Mouse (Mus musculus): ENCODE results near the gene Wbp2nl.
"Not testable (repeated sequence)": the region's sequence is repeated elsewhere in the genome, so short reads cannot be mapped to it uniquely, and the experiment has no call there.

Wbp2nl gene

GRCm38 (mm10) chr15:82348258-82348998 lies 49.7 kb downstream of the Wbp2nl start:
- no peak for DNase-seq (ENCODE audit: low read depth, low spot score)

GRCm38 (mm10) chr15:82348999-82349341 lies 50.2 kb downstream of the Wbp2nl start:
- no peak for DNase-seq (ENCODE audit: low read depth, low spot score)

DNA sequence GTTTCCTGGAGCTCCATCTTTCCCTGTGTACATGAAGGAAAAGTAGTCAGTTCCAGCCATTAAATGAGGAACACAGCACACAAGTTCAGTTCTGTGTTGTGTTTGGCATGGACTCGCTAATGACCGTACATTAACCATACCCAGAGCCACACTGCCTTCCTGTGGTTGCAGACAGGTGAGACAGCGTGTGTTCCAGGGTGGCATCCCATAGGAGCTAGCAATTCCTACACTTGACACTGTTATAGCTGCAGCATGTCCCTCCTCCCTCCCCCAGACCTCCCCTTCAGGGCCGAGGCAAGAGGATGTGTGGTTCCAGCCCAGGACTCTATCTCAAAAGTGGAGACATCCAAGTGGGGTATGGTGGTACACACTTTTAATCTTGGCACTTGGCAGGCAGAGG lies 51.6 kb downstream of the Wbp2nl start:
- DNase-seq (ENCODE audit: low read depth, low spot score): no peak

GRCm38 (mm10) chr15:82351480-82351879 lies 52.7 kb downstream of the Wbp2nl start:
- no peak for DNase-seq (ENCODE audit: low read depth, low spot score)

DNA sequence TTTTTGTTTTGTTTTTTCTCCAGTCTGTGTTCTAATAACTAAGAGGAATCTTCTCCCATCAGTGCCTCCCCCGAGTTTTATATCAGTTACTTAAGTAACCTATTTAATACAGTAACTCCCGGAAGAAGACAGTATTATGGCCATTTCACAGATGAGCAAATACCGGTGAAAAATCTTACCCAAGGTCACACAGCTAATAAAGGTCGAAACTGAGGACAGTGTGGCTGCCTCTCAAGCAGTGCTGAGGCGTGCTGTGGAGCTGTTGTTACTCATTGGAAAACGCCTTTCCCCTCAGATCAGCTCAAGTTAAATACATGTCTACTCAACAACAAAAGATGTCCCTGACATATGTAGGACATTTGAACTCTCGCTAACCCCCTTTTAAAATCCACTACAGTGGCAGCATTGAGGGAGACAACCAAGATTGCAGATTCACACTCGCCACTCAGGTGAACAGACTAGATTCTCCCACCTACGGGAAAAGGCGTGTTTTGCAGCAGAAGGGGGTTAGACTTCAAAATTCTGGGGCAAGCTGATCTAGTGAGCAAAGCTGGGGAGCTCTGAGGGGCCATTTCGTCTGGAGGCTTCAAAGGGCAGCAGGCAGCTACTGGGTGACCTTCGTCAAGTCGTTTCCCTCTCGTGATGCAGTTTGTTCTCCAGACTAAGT lies 54.5 kb downstream of the Wbp2nl start:
- DNase-seq (ENCODE audit: low read depth, low spot score): no peak

- DNase-seq (ENCODE audit: low read depth, low spot score): no peak
Measured at GRCm38 (mm10) chr15:82353745-82354113, 55.0 kb downstream of the Wbp2nl start.

DNA sequence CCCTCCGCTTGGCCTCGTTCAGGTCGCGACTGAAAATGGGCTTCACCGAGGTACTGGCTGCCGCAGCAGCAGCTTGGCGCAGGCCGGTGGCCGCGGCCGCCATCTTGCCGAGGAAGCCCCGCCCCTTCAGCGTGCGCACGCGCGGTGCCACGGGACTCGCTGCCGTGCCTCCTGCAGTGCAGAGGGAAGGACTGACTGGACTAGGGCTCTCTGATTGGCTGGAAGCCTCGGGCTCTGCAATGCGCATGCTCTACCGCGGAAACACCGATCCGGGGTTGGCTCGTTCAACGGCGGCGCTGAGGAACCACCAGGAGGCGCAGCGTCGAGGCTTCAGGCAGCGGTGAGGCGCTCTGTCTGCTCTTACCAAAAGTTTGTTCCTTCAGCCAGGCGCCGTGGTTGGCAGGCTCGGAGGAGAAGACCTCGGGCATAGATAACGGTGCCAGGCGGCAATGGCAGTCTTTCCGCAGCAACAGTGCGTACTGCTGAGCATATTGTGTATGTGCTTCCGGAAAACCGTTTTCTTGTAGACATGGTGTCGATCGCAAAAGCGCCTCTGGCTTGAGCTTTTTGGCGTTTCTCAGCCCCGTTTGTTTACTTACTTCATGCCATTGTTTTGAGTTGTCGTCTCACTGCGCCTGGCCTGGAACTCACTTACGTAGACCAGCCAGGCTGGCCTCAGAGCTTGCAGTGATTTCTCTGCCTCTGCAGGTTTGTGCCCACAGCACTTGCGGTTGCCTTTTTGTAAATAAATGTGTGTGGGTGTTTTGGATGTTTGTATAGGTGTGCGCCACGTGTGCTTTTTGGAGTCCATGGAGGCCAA lies 55.6 kb downstream of the Wbp2nl start, which contains the start of gene Ndufa6:
TSS of gene Ndufa6 (minus strand) at position 197 of the 820 bp plus-strand sequence.
- DNase-seq (ENCODE audit: low read depth, low spot score): peak; percentile 99

DNA sequence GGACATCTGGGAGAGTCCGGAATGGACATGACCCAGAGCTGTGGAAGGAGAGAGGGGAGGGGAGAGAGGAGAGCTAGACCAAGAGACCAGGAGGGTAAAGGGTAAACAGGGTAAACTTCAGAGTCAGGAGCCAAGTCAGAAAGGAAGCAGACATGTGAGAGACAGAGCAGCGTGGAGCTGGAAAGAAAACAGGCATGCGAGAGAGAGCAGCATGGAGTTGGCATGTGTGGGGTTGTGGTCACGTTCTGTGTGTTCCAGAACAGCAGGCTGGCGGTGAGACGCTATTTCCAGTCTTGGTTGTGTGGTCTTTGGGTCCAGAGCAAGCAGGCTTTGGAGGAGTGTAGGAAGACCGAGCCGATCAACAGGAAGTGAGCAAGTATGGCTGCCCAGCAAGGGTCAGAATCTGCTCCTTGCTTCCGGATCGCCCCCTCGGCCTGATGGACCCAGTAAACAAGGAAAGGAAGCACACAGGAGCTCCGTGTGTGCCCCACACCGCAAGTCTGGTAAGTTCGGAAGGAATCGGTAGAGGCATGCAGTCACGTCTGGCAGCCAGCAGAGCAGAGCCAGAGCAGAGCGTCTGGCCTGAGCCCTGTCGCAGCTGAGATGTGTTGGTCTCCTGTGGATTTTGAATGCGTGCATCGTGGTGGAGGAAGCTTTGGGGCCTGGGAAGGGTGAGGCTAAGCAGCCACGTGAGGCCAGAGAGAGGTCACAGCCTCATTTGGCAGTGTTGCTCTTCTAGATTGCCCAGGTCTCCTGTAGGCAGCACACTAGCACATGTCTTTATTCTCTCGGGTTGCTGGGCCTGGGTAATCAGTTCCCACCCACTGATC lies 59.9 kb downstream of the Wbp2nl start:
- no peak for DNase-seq (ENCODE audit: low read depth, low spot score)

- no peak for DNase-seq (ENCODE audit: low read depth, low spot score)
Measured at GRCm38 (mm10) chr15:82361459-82362018, 62.8 kb downstream of the Wbp2nl start.

- DNase-seq (ENCODE audit: low read depth, low spot score): no peak
Measured at GRCm38 (mm10) chr15:82362234-82362633, 63.5 kb downstream of the Wbp2nl start.

GRCm38 (mm10) chr15:82363801-82364200 lies 65.0 kb downstream of the Wbp2nl start:
- not testable (repeated sequence) for DNase-seq (ENCODE audit: low read depth, low spot score)
